Mouse (Mus musculus): ENCODE data around the gene Slc25a10.

- TF ChIP-seq POLR2A (IDR thresholded peaks at IDR 0.05; ENCODE audit: borderline replicate concordance, extremely low read depth, low read depth, low read length) (no peak), CTCF (IDR thresholded peaks at IDR 0.05; ENCODE audit: insufficient read depth, low read length) (no peak)
Observed at GRCm38 (mm10) chr11:120535804-120536203, 44.2 kb downstream of the Slc25a10 start.

All from lung, adult 2 months (tissue).